Mouse (Mus musculus): ENCODE results near the gene Itpr2. TPM values are rescaled to one million over a fixed set of nuclear protein-coding genes. Genes with fewer than 3 reads are reported as not detected.

Gene Itpr2
- polyA plus RNA-seq, 1 experiment from 2014 or later = 12.2 TPM

DNA sequence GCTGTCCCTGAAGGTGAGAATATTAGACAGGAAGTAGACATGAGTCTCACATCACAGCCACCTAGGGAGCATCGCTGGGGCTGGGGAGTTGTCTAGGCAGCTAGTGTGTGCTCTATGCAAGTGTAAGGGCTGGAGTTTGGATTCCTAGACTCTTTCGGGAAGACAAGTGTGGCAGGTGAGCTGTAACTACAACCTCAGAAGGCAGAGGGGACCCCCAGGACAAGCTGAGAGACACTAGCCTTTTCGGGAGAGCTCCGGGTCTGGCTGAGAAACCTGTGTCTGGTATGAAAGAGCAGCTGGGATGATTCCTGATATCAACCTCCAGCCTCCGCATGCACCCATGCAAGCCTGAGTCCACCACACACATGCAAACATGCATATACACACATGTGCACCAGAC, 232.7 kb downstream of the Itpr2 start:
- Histone ChIP-seq H3K9ac (no peak overlapping the region), H3K36me3 (no peaks in the 10 kb centered on the region), H3K4me3 (replicated peaks) (no peak overlapping the region), H3K9me3 (no peaks in the 10 kb centered on the region), H3K4me1 (peaks cover 5% of the 10 kb centered on the region; the same call in 1 of the 2 replicates), H3K4me2 (no peak overlapping the region), H3K27me3 (replicated peaks) (no peaks in the 10 kb centered on the region), H3K27ac (no peak overlapping the region)
- ATAC-seq (ENCODE audit: insufficient read depth, low FRiP score, low read depth) = no peak
- 87% methylated on average over 5 of the region's 5 CpGs for WGBS

DNA sequence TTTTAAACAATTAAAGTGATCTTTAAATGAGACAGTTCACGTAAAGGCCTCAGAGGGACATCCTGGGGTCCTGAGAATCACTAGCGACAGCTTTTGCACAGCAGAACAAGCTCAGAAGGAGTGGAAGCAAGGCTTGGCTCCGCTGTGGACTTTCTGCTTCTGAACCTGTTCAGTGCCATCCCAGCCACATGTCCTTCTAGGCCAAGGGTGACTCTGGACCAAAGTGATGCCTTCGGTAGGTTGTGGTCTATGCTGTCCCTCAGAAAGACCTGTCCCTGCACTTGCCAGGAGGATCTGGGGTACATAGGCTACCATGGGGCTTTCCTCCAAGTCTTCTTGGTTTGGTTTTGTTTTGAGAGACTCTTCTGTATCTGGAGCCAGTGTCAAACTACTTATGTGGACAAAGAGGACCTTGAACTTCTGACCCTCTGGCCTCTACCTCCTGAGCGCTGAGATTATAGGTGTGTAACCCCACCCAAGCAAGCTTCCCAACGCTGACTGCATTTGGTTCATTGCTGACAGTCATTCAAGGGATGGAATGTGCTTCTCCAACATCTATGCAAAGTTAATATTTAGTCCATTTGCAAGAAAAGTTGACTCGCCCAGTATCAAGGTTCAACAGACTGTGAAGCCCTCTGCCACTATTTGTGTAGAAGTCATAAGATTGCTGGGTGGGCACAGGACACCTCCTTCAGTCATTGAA, 241.2 kb downstream of the Itpr2 start:
- Histone ChIP-seq H3K9ac (no peak overlapping the region), H3K4me2 (no peak overlapping the region), H3K9me3 (no peaks in the 10 kb centered on the region), H3K27me3 (replicated peaks) (no peaks in the 10 kb centered on the region), H3K4me3 (replicated peaks) (no peak overlapping the region), H3K27ac (no peak overlapping the region), H3K4me1 (peaks cover 8% of the 10 kb centered on the region), H3K36me3 (no peaks in the 10 kb centered on the region)
- peak; percentile 35; the same call in 1 of the 2 replicates for ATAC-seq (ENCODE audit: insufficient read depth, low FRiP score, low read depth)
- 84% methylated on average over 7 of the region's 7 CpGs for WGBS

DNA sequence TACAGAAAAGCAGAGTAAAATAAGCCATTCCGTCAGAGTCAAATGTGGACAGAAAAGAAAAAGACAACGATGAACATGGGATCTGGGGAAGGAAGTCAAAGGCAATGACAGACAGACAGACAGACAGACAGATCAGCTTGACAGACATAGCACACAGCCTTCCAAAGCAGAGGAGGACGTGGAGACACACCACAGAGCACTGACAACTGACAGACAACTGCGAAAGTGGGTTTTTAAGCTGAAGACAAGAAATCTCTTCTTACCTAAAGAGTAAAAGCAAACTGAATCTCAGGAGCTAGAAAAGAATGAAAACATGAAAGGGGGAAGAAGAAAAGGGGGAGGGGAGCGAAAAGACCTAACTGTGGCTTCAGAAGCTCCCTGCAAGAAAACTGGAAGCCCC, 243.3 kb downstream of the Itpr2 start:
- H3K4me1 ChIP-seq = peaks cover 8% of the 10 kb centered on the region
- no peaks in the 10 kb centered on the region for H3K36me3 ChIP-seq
- no peaks in the 10 kb centered on the region for H3K9me3 ChIP-seq
- H3K4me3 ChIP-seq (replicated peaks) = no peak overlapping the region
- 85% methylated on average over 5 of the region's 5 CpGs for WGBS
- H3K27me3 ChIP-seq (replicated peaks) = no peaks in the 10 kb centered on the region
- ATAC-seq (ENCODE audit: insufficient read depth, low FRiP score, low read depth) = no peak
- no peak overlapping the region for H3K9ac ChIP-seq
- H3K27ac ChIP-seq = no peak overlapping the region
- no peak overlapping the region for H3K4me2 ChIP-seq

DNA sequence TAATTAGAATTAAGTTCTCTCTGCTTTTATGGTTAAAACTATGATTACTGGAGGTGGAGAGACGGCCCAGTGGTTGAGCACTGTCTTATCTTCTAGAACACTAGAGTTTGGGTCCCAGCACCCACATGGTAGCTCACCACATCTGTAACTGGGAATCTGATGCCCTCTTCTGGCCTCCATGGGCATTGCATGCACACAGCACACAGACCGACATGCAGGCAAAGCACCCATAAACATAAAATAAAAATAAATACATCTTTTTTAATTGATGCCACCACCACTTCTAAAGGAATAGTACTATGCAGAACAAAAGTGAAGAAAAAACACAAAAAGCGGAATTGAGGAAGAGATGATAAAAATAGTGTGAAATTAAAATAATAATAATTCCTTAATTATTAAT, 243.8 kb downstream of the Itpr2 start:
- no peak overlapping the region for H3K4me2 ChIP-seq
- H3K36me3 ChIP-seq = no peaks in the 10 kb centered on the region
- H3K9ac ChIP-seq = no peak overlapping the region
- no peak overlapping the region for H3K27ac ChIP-seq
- H3K4me3 ChIP-seq (replicated peaks) = no peak overlapping the region
- no peak for ATAC-seq (ENCODE audit: insufficient read depth, low FRiP score, low read depth)
- WGBS = 97% methylated on average over 3 of the region's 3 CpGs
- H3K4me1 ChIP-seq = peaks cover 8% of the 10 kb centered on the region
- no peaks in the 10 kb centered on the region for H3K27me3 ChIP-seq (replicated peaks)
- no peaks in the 10 kb centered on the region for H3K9me3 ChIP-seq

DNA sequence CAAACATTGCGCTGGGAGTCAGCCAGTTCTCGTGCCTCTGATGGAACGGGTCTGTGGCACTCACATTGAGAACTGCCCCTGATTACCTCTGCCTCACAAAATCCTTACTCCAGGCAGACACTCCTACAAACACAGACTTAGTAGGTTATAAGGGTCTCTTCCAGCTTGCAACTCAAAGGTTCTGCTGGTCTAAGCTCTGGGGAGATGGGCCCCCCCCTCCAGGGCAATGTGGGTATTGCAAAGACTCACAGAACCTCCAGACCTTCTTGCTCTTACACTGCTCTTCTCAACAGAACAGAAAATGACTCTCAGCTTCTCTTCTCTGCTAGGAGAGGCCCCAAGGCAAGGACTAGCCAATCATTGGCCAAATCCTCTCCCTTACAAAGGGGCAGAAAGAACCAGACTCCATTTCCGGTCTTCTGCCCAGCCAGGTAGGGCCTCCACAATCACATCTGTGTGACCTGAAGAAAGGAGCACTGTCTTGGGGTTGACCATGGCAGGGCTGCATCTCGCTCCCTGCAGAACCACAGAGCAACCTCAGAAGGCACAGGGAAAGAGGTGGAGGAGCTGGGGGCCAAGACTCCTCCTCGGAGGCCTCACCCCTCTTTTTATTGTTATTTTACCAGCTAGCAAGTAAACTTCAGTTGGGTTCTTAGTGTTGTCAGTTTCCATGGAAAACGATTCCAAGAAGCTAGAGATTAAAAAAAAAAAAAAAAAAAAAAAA, 244.9 kb downstream of the Itpr2 start:
- WGBS = 82% methylated on average over 7 of the region's 7 CpGs
- ATAC-seq (ENCODE audit: insufficient read depth, low FRiP score, low read depth) = no peak
- Histone ChIP-seq H3K27me3 (replicated peaks) (no peaks in the 10 kb centered on the region), H3K27ac (peak overlapping the region; percentile 68), H3K9me3 (no peaks in the 10 kb centered on the region), H3K36me3 (no peaks in the 10 kb centered on the region), H3K4me2 (no peak overlapping the region), H3K9ac (no peak overlapping the region), H3K4me3 (replicated peaks) (no peak overlapping the region), H3K4me1 (peaks cover 8% of the 10 kb centered on the region)

DNA sequence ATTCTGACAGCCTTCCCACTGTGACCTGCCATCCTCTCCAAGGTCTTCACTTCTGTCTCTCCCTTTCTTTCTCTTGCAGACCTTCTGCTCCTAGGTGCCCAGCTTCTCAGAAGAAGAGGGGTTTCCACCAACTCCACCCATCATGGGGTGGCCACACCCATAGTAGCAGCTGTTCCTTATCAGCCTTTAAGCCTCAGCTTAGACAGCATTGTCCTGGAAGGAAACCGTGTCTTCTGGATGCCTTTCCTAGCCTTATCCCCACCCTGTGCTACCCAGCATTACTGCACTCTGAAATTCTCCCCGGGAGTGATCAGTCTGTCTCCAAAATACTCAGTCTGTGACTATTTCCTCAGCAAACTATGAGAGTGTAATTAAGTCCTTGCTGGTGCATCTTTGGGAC, 245.6 kb downstream of the Itpr2 start:
- peak; percentile 71 for ATAC-seq (ENCODE audit: insufficient read depth, low FRiP score, low read depth)
- peak overlapping the region; percentile 68 for H3K27ac ChIP-seq

DNA sequence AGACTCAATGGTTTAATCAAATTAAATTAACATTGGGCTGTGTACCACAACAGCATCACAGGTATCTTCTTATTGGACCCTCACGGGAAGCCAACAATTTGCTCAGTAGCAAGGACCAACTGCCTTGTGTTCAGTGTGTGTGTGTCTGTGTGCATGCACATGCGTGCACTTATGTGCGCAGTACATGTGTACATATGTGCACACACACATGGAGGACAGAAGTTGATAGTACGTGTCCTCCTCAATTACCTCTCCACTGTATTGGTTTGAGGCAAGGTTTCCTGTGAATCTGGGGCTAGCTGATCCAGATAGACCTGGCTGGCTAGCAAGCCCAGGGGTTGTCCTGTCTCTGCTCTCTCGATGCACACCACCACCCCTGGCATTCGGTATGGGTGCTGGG, 246.4 kb downstream of the Itpr2 start:
- Histone ChIP-seq H3K4me3 (replicated peaks) (no peak overlapping the region), H3K36me3 (no peaks in the 10 kb centered on the region), H3K4me2 (no peak overlapping the region), H3K9me3 (no peaks in the 10 kb centered on the region), H3K9ac (no peak overlapping the region), H3K4me1 (peaks cover 8% of the 10 kb centered on the region), H3K27ac (no peak overlapping the region), H3K27me3 (replicated peaks) (no peaks in the 10 kb centered on the region)
- no peak for ATAC-seq (ENCODE audit: insufficient read depth, low FRiP score, low read depth)
- WGBS = 96% methylated on average over 6 of the region's 6 CpGs

More for the DNA sequence above, 245.6 kb downstream of the Itpr2 start:
- no peaks in the 10 kb centered on the region for H3K9me3 ChIP-seq
- H3K36me3 ChIP-seq = no peaks in the 10 kb centered on the region
- H3K9ac ChIP-seq = no peak overlapping the region
- no peak overlapping the region for H3K4me2 ChIP-seq
- 16% methylated on average over 2 of the region's 2 CpGs for WGBS
- no peaks in the 10 kb centered on the region for H3K27me3 ChIP-seq (replicated peaks)
- peaks cover 8% of the 10 kb centered on the region for H3K4me1 ChIP-seq
- no peak overlapping the region for H3K4me3 ChIP-seq (replicated peaks)

DNA sequence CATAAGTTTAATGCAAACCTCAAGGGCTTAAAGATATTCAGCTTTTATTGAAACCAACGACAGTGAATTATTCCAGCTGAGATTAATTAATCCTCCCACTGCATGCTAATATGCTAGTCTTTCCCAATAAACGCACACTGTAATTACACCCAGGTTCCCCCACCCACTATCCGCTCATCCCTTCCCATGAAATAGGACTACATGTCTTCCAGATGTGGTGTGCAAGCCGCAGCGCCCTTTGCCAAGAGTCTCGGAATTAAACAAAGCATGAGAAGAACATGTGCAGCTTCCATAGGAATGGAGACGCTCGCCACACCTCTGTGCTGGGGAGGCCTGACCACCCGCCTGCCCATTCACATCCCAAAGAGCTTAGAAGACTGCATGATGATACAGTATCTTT, 247.1 kb downstream of the Itpr2 start:
- H3K27me3 ChIP-seq (replicated peaks) = no peaks in the 10 kb centered on the region
- no peaks in the 10 kb centered on the region for H3K9me3 ChIP-seq
- 79% methylated on average over 9 of the region's 9 CpGs for WGBS
- no peak overlapping the region for H3K27ac ChIP-seq
- ATAC-seq (ENCODE audit: insufficient read depth, low FRiP score, low read depth) = no peak
- H3K4me1 ChIP-seq = peaks cover 8% of the 10 kb centered on the region
- H3K4me3 ChIP-seq (replicated peaks) = no peak overlapping the region
- no peaks in the 10 kb centered on the region for H3K36me3 ChIP-seq
- H3K9ac ChIP-seq = no peak overlapping the region
- H3K4me2 ChIP-seq = no peak overlapping the region

DNA sequence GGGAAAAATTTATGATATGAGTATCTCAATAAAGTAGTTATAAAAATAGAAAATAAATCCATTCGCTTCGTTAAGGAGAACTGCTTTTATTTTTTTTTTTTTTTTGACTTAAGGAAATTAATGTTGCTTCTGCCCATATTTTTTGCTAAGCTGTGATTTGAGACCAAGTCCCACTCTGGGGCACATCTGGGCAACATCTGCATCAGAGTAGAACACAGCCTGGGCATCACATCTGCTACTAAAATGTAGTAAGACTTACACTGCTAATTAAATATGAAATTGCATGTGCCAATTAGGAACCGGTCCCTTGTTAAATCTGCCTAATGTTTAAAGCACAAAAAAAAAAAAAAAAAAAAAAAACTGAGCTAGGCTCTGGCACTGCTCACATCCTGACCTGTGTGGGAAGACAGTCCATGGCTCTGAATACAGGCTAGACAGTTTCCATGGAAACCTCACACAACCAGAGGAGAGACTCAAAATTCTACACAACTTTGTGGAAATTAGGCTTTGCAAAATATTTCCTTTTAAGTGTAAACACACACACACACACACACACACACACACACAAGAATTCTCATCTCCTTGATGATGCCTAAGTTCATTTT, 247.7 kb downstream of the Itpr2 start:
- 86% methylated on average over 3 of the region's 3 CpGs for WGBS
- H3K27ac ChIP-seq = no peak overlapping the region
- no peak for ATAC-seq (ENCODE audit: insufficient read depth, low FRiP score, low read depth)
- no peak overlapping the region for H3K9ac ChIP-seq
- peaks cover 8% of the 10 kb centered on the region for H3K4me1 ChIP-seq
- no peaks in the 10 kb centered on the region for H3K36me3 ChIP-seq
- no peak overlapping the region for H3K4me3 ChIP-seq (replicated peaks)
- no peak overlapping the region for H3K4me2 ChIP-seq
- H3K27me3 ChIP-seq (replicated peaks) = no peaks in the 10 kb centered on the region
- H3K9me3 ChIP-seq = no peaks in the 10 kb centered on the region

DNA sequence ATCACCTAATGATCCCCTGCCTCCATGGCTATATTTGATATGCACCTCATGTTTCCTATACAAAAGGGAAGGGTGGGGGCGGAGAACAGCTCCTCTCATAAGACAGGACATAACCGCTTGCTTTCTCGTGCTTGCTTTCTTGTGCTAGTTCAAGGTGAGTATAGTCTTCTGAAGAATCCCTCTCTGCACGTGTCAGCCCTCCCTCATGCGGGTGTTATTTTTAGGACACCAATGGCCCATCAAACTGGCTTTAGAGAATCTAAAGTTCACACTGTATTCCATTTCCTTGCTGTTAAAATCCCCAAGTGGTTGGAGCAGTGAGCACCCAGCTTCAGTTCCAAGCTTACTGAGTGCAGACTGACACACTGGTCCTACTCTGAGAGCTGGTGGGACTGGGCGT, 252.9 kb downstream of the Itpr2 start:
- WGBS = 85% methylated on average over 6 of the region's 6 CpGs
- no peak overlapping the region for H3K4me3 ChIP-seq (replicated peaks)
- H3K36me3 ChIP-seq = no peaks in the 10 kb centered on the region
- H3K4me1 ChIP-seq = no peaks in the 10 kb centered on the region
- H3K9me3 ChIP-seq = no peaks in the 10 kb centered on the region
- no peak overlapping the region for H3K27ac ChIP-seq
- H3K9ac ChIP-seq = no peak overlapping the region
- no peak overlapping the region for H3K4me2 ChIP-seq
- ATAC-seq (ENCODE audit: insufficient read depth, low FRiP score, low read depth) = no peak
- no peaks in the 10 kb centered on the region for H3K27me3 ChIP-seq (replicated peaks)

DNA sequence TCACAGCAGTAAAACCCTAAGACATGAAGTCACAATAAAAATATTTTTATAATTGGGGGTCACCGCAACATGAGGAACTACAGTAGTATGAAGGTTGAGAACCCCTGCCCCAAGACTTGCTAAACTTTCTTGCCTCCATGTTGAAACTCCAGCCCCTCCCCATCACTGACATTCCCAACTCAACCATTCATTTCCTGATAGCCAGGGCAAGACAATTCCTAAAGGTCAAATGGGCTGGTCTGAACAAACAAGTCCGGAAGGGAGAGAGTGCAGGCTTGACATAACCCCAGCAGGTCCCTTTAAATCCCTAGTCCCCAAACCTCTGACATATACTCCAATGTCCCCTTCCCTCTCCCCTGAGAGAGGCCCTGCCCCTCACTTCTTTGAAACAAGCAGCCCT, 253.7 kb downstream of the Itpr2 start:
- H3K27ac ChIP-seq = no peak overlapping the region
- no peaks in the 10 kb centered on the region for H3K4me1 ChIP-seq
- no peak overlapping the region for H3K4me2 ChIP-seq
- H3K9me3 ChIP-seq = no peaks in the 10 kb centered on the region
- whole genome bisulfite sequencing = 67% methylated on average over 2 of the region's 2 CpGs
- H3K36me3 ChIP-seq = no peaks in the 10 kb centered on the region
- no peaks in the 10 kb centered on the region for H3K27me3 ChIP-seq (replicated peaks)
- no peak overlapping the region for H3K9ac ChIP-seq
- no peak overlapping the region for H3K4me3 ChIP-seq (replicated peaks)
- ATAC-seq (ENCODE audit: insufficient read depth, low FRiP score, low read depth) = no peak

DNA sequence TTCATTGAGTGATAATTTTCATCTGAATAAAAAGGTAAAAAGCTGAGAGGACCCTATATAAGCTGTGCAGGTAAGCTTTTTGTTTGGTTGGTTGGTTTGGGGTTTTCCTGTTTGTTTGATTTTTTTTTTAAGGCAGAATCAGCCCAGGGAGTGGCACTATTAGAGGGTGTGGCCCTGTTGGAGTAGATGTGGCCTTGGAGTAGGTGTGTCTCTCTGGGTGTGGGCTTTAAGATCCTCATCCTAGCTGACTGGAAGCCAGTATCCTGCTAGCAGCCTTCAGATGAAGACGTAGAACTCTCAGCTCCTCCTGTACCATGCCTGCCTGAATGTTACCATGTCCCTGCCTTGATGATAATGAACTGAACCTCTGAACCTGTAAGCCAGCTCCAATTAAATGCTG, 254.1 kb downstream of the Itpr2 start:
- Histone ChIP-seq H3K4me1 (no peaks in the 10 kb centered on the region), H3K4me3 (replicated peaks) (no peak overlapping the region), H3K9ac (no peak overlapping the region), H3K36me3 (no peaks in the 10 kb centered on the region), H3K4me2 (no peak overlapping the region), H3K9me3 (no peaks in the 10 kb centered on the region), H3K27me3 (replicated peaks) (no peaks in the 10 kb centered on the region), H3K27ac (no peak overlapping the region)
- 75% methylated on average over 1 of the region's 1 CpGs for WGBS
- no peak for ATAC-seq (ENCODE audit: insufficient read depth, low FRiP score, low read depth)
